ENCODE assay signal across 8 mouse cellular contexts in the genomic region with DNA sequence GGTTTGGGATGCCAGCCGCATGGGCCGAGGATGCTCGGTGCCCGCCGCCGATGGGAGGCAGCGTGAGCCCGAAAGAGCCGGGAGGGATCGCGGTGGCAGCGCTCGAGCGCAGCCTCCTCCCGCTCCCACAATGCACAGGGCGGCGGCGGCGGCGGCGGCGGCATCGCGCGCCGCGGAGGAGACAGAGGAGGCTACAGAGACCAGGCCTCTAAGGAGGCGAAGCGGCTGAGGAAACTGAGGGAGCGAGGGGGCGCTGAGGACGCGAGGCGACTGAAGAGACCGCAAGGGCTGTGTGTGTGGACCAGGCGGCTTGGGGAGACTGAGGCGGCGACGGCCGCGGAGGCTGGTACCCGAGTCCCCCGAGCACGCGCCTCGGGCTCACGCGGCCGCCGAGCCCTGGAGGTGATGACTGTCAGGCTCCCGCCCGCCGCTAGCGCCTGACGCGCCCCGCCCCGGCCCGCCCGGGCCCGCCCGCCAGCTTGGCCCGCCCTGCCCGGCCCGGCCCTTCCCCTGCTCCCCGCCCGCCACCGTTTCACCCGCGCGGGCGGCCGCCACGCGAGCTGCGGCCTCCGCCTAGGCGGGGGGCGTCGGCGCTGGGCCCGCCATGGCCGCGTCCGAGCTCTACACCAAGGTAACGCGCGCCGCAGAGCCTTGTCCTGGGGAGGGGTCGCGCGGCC. TPM values are rescaled to one million over a fixed set of nuclear protein-coding genes. Genes with fewer than 3 reads are reported as not detected.
DNase-seq lines count a peak whose midpoint lies in the region; ATAC-seq and TF ChIP-seq lines count a peak whose summit lies in the region.

No protein-coding gene starts in this region.

- H3K36me3 ChIP-seq in erythroblast, embryonic 14.5 days (ENCODE audit: control insufficient read depth) = no peaks in the 10 kb centered on the region
- H3K36me3 ChIP-seq in heart, embryonic 13.5 days = no peaks in the 10 kb centered on the region
- H3K36me3 ChIP-seq in kidney, postnatal 0 days (ENCODE audit: insufficient read depth, low read length) = no peaks in the 10 kb centered on the region
- no peaks in the 10 kb centered on the region for H3K36me3 ChIP-seq in liver, embryonic 12.5 days
- H3K36me3 ChIP-seq in splenic B cell, adult 2 months (ENCODE audit: control insufficient read depth, insufficient read depth, low read length, poor library complexity, severe bottlenecking) = no peaks in the 10 kb centered on the region

- under 1% methylated on average over 52 of the region's 92 CpGs for WGBS in heart, embryonic 13.5 days
- under 1% methylated on average over 74 of the region's 92 CpGs for WGBS in kidney, postnatal 0 days
- under 1% methylated on average over 69 of the region's 92 CpGs for WGBS in liver, embryonic 12.5 days (ENCODE audit: insufficient replicate concordance)

- peak; percentile 85; the same call in 1 of the 2 replicates for ATAC-seq in heart, embryonic 13.5 days (ENCODE audit: extremely low read depth, insufficient number of reproducible peaks, low FRiP score, low TSS enrichment)
- ATAC-seq in kidney, postnatal 0 days (replicated peaks; ENCODE audit: low FRiP score, low read depth) = peak; percentile 92
- ATAC-seq in liver, embryonic 12.5 days = peak; percentile 99

- H3K9ac ChIP-seq in heart, embryonic 13.5 days = peak overlapping the region; percentile 90
- H3K9ac ChIP-seq in kidney, postnatal 0 days (ENCODE audit: low read depth, low read length) = peak overlapping the region; percentile 75
- peak overlapping the region; percentile 74 for H3K9ac ChIP-seq in liver, embryonic 12.5 days

- H3K9me3 ChIP-seq in erythroblast, embryonic 14.5 days (ENCODE audit: control insufficient read depth, low read length) = no peaks in the 10 kb centered on the region
- H3K9me3 ChIP-seq in heart, embryonic 13.5 days = no peaks in the 10 kb centered on the region
- no peaks in the 10 kb centered on the region for H3K9me3 ChIP-seq in kidney, postnatal 0 days (replicated peaks; ENCODE audit: low read length)
- no peaks in the 10 kb centered on the region for H3K9me3 ChIP-seq in liver, embryonic 12.5 days (replicated peaks)

- peak overlapping the region; percentile 66 for H3K4me3 ChIP-seq in erythroblast, embryonic 14.5 days (replicated peaks)
- H3K4me3 ChIP-seq in heart, embryonic 13.5 days = peak overlapping the region; percentile 90
- H3K4me3 ChIP-seq in kidney, postnatal 0 days (replicated peaks; ENCODE audit: low read depth, low read length) = peak overlapping the region; percentile 74
- H3K4me3 ChIP-seq in liver, embryonic 12.5 days = peak overlapping the region; percentile 67

- peak overlapping the region; percentile 89 for H3K27ac ChIP-seq in heart, embryonic 13.5 days (replicated peaks)
- H3K27ac ChIP-seq in kidney, postnatal 0 days = peak overlapping the region; percentile 63
- peak overlapping the region; percentile 62 for H3K27ac ChIP-seq in liver, embryonic 12.5 days

- H3K4me1 ChIP-seq in erythroblast, embryonic 14.5 days (ENCODE audit: control insufficient read depth) = peaks cover 18% of the 10 kb centered on the region
- peaks cover 23% of the 10 kb centered on the region for H3K4me1 ChIP-seq in heart, embryonic 13.5 days
- H3K4me1 ChIP-seq in kidney, postnatal 0 days (replicated peaks; ENCODE audit: insufficient read depth, low read length) = 0 out of 2 replicates have a peak, but pooled peaks cover 4% of the 10 kb centered on the region
- H3K4me1 ChIP-seq in liver, embryonic 12.5 days = peaks cover 20% of the 10 kb centered on the region

- H3K4me2 ChIP-seq in heart, embryonic 13.5 days = peak overlapping the region; percentile 90
- peak overlapping the region; percentile 92 for H3K4me2 ChIP-seq in kidney, postnatal 0 days (ENCODE audit: low read length)
- peak overlapping the region; percentile 95 for H3K4me2 ChIP-seq in liver, embryonic 12.5 days

- peaks cover 62% of the 10 kb centered on the region for H3K27me3 ChIP-seq in erythroblast, embryonic 14.5 days (ENCODE audit: control insufficient read depth)
- H3K27me3 ChIP-seq in heart, embryonic 13.5 days (replicated peaks) = 0 out of 2 replicates have a peak, but pooled peaks cover 5% of the 10 kb centered on the region
- H3K27me3 ChIP-seq in kidney, postnatal 0 days (ENCODE audit: insufficient read depth, low read length) = no peaks in the 10 kb centered on the region
- peaks cover 38% of the 10 kb centered on the region for H3K27me3 ChIP-seq in liver, embryonic 12.5 days (replicated peaks)
- no peaks in the 10 kb centered on the region for H3K27me3 ChIP-seq in splenic B cell, adult 2 months (ENCODE audit: control insufficient read depth, insufficient read depth, low read length, poor library complexity, severe bottlenecking)

- peak; percentile 22; the same call in 1 of the 2 replicates for TF ChIP-seq CTCF in kidney, postnatal 0 days (IDR thresholded peaks at IDR 0.05; ENCODE audit: low read depth)

- DNase-seq in CD4-positive, CD25-positive, alpha-beta regulatory T cell, adult 2 months (ENCODE audit: low read depth, low spot score) = peak; percentile 85
- peak; percentile 71 for DNase-seq in brain, embryonic 18.5 days (ENCODE audit: low read depth, low spot score)
- peak; percentile 84 for DNase-seq in kidney, postnatal 0 days (ENCODE audit: low spot score)
- DNase-seq in naive thymus-derived CD4-positive, alpha-beta T cell, adult 2 months (ENCODE audit: low read depth) = peak; percentile 86
- peak; percentile 81 for DNase-seq in splenic B cell, adult 2 months (ENCODE audit: low read depth, low spot score)

RNA-seq across cellular contexts. Expression of a gene that starts 0.4 kb away (rescaled TPM):
- polyA plus RNA-seq in erythroblast, embryonic 14.5 days (2012) = 0.05 and 0.08 TPM in 2 replicates
- polyA plus RNA-seq in heart, embryonic 13.5 days (2015; fragmentation: Nextera tagmentation; extraction: Ambion mirVana) = 6.7 and 8.2 TPM in 2 replicates
- polyA plus RNA-seq in kidney, postnatal 0 days (2015; fragmentation: Nextera tagmentation; extraction: Ambion mirVana) = 11.8 and 13.5 TPM in 2 replicates
- polyA plus RNA-seq in liver, embryonic 12.5 days (2016; fragmentation: Nextera tagmentation; extraction: Ambion mirVana) = 3.8 and 3.9 TPM in 2 replicates

RNA-seq across cellular contexts. Expression of a gene that starts 33.8 kb away (rescaled TPM):
- 9.0 and 10.8 TPM in 2 replicates for polyA plus RNA-seq in erythroblast, embryonic 14.5 days (2012)
- 205 and 219 TPM in 2 replicates for polyA plus RNA-seq in heart, embryonic 13.5 days (2015; fragmentation: Nextera tagmentation; extraction: Ambion mirVana)
- polyA plus RNA-seq in kidney, postnatal 0 days (2015; fragmentation: Nextera tagmentation; extraction: Ambion mirVana) = 360 and 366 TPM in 2 replicates
- 232 and 236 TPM in 2 replicates for polyA plus RNA-seq in liver, embryonic 12.5 days (2016; fragmentation: Nextera tagmentation; extraction: Ambion mirVana)

Comparison
In these comparisons a context has a peak if more than half of its experiments do, and no peak if none do; other contexts are left out.
1. Peak in every context shown above with its lines: DNase-seq, ATAC-seq, H3K4me3 ChIP-seq and H3K27ac ChIP-seq.
2. RNA of a gene that starts 33.8 kb away (polyA plus RNA-seq): 360 to 366 TPM in kidney, postnatal 0 days, 232 to 236 TPM in liver, embryonic 12.5 days and 205 to 219 TPM in heart, embryonic 13.5 days; 9.0 to 10.8 TPM in erythroblast, embryonic 14.5 days; every median in the first group is over 10 times any median in the second.